Mouse (Mus musculus) retina, postnatal 7 days (tissue): ENCODE data around the gene Gjb4.

Experiments
- DNase-seq: peaks from one replicate; pipeline ENCODE4 v3.0.0-alpha.2; 2012; ENCODE audit warnings: low read depth, low spot score

The Gjb4 gene

GRCm38 (mm10) chr4:127353951-127354438, at the start of gene Gjb4:
Gene Gjb4 (minus strand): TSS chr4:127354081.
- no peak for DNase-seq

DNA sequence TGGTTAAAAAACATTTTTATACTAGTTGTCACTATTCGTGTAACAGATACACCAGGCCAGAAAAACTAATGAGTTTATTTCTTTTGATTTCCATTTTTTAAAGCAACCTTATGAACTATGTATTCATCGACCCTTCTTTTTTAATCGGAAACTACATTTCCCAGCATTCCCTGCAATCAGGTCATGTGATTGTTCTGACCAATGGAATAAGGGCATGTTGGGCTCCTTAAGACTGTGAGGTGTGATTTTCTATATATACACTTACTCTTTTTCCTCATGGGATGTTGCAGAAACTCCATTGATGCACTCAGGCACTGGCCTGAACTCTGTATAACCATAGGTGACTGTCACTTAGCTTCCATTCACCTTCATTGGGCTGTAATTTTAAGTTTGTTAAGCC, 48.7 kb upstream of the Gjb4 start:
- no peak for DNase-seq

DNA sequence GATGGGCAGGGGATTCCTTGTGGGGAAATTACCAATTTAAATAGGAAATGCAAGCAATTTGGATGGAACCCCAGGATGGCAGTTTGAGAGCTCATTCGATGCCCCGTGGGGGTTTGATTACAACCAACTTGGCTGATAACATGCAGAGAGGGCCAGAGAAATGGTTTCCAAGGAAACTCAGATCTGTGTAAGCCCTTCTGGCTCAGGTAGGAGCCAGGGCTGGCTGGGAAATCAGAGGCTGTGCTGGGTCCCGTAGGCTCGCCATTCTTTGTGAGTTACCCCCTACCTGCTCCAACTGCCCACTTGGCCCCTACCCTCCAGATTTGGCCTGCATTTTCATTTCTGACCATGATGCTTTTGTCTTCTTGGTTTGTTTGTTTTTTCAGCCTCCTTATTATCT, 48.3 kb upstream of the Gjb4 start:
- DNase-seq = no peak

- DNase-seq = peak; percentile 43
These were observed 46.6 kb upstream of the Gjb4 start for GRCm38 (mm10) chr4:127400165-127401145.

- DNase-seq = no peak
These were observed 41.7 kb upstream of the Gjb4 start for GRCm38 (mm10) chr4:127395591-127395990.

GRCm38 (mm10) chr4:127389645-127390044, 35.8 kb upstream of the Gjb4 start:
- no peak for DNase-seq

GRCm38 (mm10) chr4:127377344-127377743, 23.5 kb upstream of the Gjb4 start:
- no peak for DNase-seq

DNA sequence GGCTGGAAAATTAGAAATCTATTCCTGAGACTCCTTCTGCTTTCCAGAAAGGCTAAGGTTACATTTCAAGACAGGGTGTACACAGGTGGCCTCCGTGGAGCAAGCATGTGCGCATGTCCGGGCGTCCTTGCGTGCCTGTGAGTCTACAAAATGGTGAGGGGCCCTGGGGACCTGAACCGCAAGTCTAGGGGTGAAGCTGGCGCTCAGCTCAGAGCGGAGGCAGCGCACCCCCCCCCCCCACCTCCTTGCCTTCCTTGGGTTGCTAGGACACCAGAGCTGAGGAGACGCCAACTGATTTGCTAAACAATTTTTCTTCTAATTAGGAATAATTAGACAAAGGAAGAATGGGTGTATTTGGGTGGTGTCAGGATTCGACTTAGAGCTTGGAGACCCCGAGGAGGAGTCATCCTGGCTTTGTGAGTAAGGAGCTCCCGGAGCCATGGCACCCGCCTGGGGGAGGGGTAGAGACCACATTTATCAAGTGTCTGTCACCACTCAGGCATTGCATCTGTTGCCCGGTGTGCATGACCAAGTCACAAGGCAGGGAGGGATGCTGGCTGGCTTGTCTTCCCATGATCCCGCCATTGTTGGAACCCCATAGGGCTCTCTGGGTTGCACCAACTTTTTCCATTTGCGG, 21.8 kb upstream of the Gjb4 start:
- DNase-seq = no peak

- DNase-seq = no peak
These were observed 20.8 kb upstream of the Gjb4 start for GRCm38 (mm10) chr4:127374645-127375044.

DNA sequence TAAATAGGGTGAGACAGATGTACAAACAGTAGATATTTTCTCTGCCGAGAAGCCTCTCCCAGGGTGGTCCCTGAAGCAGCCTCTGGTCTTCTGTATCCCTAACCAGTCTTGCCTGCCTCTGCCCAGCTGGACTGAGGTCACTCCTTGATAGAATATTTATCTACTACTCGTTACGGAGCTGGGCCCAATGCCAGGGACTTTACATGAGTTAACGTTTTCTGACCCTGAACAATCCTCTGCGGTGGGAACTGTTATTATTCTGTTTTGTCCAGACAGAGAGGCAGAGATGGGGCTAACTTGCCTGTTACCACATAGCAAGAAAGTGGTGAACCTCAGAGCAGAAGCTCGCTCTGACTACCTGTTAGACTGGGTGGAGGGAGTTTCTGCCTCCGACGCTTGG, 19.6 kb upstream of the Gjb4 start:
- DNase-seq = no peak

GRCm38 (mm10) chr4:127371546-127371945, 17.7 kb upstream of the Gjb4 start:
- no peak for DNase-seq

GRCm38 (mm10) chr4:127370447-127370846, 16.6 kb upstream of the Gjb4 start:
- DNase-seq = no peak

DNA sequence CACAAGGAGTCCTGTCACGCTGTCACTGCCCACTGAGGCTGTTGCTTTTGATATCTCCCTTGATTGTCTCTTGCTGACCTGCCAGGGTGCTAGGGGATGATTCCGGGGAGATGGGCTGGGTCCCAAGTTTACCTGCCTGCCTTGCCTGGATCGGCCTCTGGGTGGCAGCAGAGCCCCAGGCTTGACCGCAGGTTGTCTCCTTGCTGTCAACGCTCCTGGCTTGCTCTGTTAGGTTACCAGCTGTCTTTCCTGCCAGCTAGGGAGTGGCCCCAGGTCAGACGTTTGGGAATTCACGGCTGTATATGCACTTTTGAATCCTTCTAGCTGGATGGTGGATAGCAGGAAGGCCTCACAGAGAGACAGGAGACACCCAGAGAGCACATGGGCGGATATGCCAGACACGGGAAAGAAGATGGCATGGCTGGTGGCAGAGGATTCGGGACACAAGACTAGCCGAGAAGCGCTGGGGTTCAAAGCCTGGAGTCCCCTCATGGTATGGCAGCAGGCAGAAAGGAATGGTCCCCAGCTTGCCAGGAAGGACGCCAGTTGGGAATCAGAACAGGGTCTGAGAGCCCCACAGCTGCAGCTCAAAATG, 14.6 kb upstream of the Gjb4 start:
- peak; percentile 53 for DNase-seq

GRCm38 (mm10) chr4:127365834-127366233, 12.0 kb upstream of the Gjb4 start:
- DNase-seq = no peak

DNA sequence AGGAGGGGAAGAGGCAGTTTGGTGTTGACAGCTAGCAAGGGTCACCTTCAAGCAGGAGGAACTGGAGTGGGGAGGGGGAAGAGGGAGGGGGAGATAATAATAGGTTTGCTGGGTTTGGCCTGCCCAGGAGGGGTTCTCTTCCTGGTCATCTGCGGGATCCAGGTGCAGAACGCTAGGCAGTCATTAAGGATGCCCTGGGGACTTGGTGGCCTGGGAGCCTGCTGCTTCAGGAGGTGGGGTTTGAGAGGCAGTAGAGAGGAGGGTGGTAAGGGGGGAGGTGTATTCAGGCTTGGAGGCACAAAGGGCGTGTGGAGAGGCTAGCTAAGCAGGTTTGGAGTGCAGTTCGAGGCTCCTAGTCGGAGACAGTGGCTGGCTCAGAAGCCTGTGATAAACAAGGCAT, 11.6 kb upstream of the Gjb4 start:
- DNase-seq = no peak

DNA sequence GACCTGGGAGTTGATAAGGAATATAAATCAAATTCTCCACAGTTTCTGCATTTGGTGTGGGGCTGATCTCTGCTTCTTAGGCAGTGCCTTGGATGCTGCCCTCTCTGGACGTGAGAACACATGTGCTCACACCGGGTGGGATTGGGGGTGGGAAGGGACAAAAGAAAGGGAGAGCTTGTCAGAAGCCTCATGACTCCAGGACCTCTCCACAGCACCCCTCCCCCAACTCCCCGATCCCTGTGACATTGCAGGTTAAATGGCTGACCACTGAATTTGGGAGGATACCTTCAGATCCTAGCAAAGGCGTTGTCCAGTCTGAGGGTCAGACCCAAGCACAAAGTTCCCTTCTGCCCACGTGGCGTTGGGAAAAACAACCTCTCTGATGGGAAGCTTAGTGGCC, 10.6 kb upstream of the Gjb4 start:
- no peak for DNase-seq

DNA sequence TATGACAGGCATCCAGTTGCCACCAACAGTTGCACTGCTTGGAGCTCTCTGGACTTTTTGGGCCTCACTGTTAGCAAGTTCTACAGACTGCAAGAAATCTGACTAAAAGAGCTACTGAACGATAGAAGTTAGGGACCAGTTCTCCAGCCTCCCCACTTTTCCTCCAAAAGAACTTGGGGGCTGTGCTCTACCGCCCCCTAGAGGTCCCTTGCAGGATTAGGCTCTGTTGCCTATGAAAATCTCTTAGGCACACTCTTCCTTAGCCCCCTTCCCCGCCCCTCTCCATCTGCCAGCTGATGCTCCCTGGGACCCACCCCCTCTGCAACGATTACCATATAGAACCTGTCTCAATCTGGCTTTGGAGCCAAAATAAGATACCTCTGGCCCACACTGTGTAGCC, 9.4 kb upstream of the Gjb4 start:
- DNase-seq = no peak

DNA sequence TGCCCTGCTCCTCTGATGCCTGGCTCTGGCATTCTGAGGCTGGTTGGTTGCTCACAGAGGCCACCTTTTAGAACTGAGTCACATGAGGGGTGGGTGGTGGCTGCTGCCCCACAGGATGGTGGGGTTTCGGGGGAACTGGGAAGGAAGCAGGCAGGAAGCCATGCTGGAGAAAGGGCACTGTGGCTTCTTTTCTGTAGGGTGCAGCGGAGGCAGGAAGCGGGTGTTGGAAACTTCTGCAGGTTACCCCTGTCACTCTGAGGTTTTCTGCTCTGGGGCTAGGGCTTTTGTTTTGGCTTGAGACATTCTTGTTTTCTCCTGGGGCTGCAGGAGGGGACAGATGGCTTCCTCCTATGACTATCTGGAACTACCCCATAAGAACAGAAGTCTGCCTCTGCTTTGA, 8.6 kb upstream of the Gjb4 start:
- no peak for DNase-seq

DNA sequence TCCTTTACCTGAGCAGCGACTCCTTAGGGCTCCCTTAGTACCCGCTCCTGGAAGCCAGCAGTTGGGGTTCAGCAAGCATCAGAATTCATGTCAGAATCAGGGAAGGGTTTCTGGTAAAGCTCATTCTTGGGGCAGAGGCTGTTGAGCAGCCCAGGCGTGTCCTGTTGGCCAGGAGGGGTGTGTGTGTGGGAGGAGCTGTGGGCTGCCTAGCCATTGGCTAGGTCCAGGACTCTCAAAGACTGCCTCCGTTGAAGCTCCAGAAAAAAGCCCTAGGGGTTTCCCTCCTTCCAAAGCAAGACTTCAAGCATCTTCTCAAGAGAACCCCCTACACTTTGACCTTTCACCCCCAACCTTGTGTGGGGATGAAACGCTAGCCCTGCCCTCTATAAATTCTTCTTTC, 4.1 kb upstream of the Gjb4 start, which contains the start of gene Gjb5:
Gene Gjb5 (minus strand): TSS at position 164 of the 400 bp plus-strand sequence.
- DNase-seq = no peak

- no peak for DNase-seq
These were observed 915 bp upstream of the Gjb4 start for GRCm38 (mm10) chr4:127354506-127355485.

- DNase-seq = no peak
These were observed 1.3 kb downstream of the Gjb4 start for GRCm38 (mm10) chr4:127352594-127352993.
